Mouse (Mus musculus): ENCODE results near the gene Fbxo39. TPM values are rescaled to one million over a fixed set of nuclear protein-coding genes. Genes with fewer than 3 reads are reported as not detected.

Fbxo39 gene
- polyA plus RNA-seq, 1 experiment from 2014 or later = not detected

DNA sequence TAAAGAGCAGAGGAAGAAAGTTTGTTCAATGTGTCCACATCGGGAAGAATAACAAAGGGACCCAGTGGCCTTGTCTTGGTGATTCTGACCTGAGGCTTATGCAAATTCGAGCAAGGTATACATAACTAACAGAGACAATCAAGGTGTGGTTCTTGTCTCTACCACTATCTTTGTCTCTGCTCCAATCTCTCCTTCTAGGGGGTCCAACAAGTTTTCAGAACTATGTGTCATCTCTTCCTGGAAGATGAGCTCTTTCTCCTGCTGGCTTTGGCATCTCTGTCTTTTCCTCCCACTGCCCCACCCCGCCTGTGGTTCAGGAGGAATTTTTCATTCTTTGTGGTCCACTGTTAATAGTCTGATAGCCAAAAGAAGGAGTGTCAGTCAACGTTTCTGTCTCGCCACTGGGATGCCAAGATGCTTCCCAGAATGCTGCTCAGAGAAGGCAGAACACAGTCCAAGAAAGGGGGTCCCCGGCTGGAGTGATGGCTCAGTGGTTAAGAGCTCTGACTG is 28.2 kb upstream of the Fbxo39 start:
- H3K4me3 ChIP-seq = no peak overlapping the region
- WGBS = 61% methylated on average over 6 of the region's 6 CpGs
- no peak overlapping the region for H3K27ac ChIP-seq (replicated peaks)
- no peak for ATAC-seq (ENCODE audit: extremely low read depth, insufficient number of reproducible peaks, low FRiP score, low TSS enrichment)
- H3K27me3 ChIP-seq (replicated peaks) = no peaks in the 10 kb centered on the region
- H3K9ac ChIP-seq = no peak overlapping the region
- H3K4me2 ChIP-seq = no peak overlapping the region
- H3K4me1 ChIP-seq = peaks cover 5% of the 10 kb centered on the region; the same call in 1 of the 2 replicates
- H3K36me3 ChIP-seq = no peaks in the 10 kb centered on the region
- H3K9me3 ChIP-seq = no peaks in the 10 kb centered on the region

- no peak overlapping the region for H3K9ac ChIP-seq
- no peak overlapping the region for H3K27ac ChIP-seq (replicated peaks)
- H3K4me2 ChIP-seq = no peak overlapping the region
- H3K4me3 ChIP-seq = no peak overlapping the region
- H3K4me1 ChIP-seq = peaks cover 5% of the 10 kb centered on the region; the same call in 1 of the 2 replicates
- H3K36me3 ChIP-seq = no peaks in the 10 kb centered on the region
- no peaks in the 10 kb centered on the region for H3K9me3 ChIP-seq
- no peaks in the 10 kb centered on the region for H3K27me3 ChIP-seq (replicated peaks)
- ATAC-seq (ENCODE audit: extremely low read depth, insufficient number of reproducible peaks, low FRiP score, low TSS enrichment) = no peak
- 69% methylated on average over 3 of the region's 3 CpGs for WGBS
Observed at GRCm38 (mm10) chr11:72286651-72287050, 27.6 kb upstream of the Fbxo39 start.

- WGBS = 92% methylated on average over 2 of the region's 2 CpGs
- no peaks in the 10 kb centered on the region for H3K36me3 ChIP-seq
- no peaks in the 10 kb centered on the region for H3K9me3 ChIP-seq
- H3K27me3 ChIP-seq (replicated peaks) = no peaks in the 10 kb centered on the region
- H3K4me1 ChIP-seq = peaks cover 5% of the 10 kb centered on the region; the same call in 1 of the 2 replicates
- ATAC-seq (ENCODE audit: extremely low read depth, insufficient number of reproducible peaks, low FRiP score, low TSS enrichment) = no peak
- no peak overlapping the region for H3K27ac ChIP-seq (replicated peaks)
- no peak overlapping the region for H3K4me3 ChIP-seq
- no peak overlapping the region for H3K4me2 ChIP-seq
- no peak overlapping the region for H3K9ac ChIP-seq
Observed at GRCm38 (mm10) chr11:72287126-72287525, 27.1 kb upstream of the Fbxo39 start.

DNA sequence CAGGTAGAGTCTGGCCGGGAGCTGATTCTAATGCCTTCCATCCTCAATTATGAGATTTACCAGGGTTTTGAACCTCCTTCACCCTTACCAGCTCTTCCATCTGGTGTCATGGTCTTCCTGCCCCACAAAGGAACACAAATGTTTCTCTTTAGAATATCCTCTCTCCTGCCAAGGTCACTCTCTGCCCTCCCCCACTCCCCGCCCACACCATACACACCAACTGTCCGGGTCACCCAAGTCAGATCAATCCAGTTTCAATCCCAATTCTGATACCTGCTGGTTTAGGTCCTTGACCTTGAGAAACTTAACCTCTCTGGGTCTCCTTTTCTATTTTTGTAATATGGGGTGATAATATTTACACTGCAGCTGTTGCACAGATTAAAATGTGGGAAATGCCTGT is 26.7 kb upstream of the Fbxo39 start:
- no peaks in the 10 kb centered on the region for H3K36me3 ChIP-seq
- no peak overlapping the region for H3K27ac ChIP-seq (replicated peaks)
- H3K4me2 ChIP-seq = no peak overlapping the region
- 75% methylated on average over 3 of the region's 3 CpGs for WGBS
- H3K4me3 ChIP-seq = no peak overlapping the region
- H3K9ac ChIP-seq = no peak overlapping the region
- no peak for ATAC-seq (ENCODE audit: extremely low read depth, insufficient number of reproducible peaks, low FRiP score, low TSS enrichment)
- peaks cover 5% of the 10 kb centered on the region; the same call in 1 of the 2 replicates for H3K4me1 ChIP-seq
- H3K27me3 ChIP-seq (replicated peaks) = no peaks in the 10 kb centered on the region
- no peaks in the 10 kb centered on the region for H3K9me3 ChIP-seq

- no peak for ATAC-seq (ENCODE audit: extremely low read depth, insufficient number of reproducible peaks, low FRiP score, low TSS enrichment)
- Histone ChIP-seq H3K4me3 (no peak overlapping the region), H3K27ac (replicated peaks) (no peak overlapping the region), H3K27me3 (replicated peaks) (no peaks in the 10 kb centered on the region), H3K36me3 (no peaks in the 10 kb centered on the region), H3K4me1 (no peaks in the 10 kb centered on the region), H3K9me3 (no peaks in the 10 kb centered on the region), H3K9ac (no peak overlapping the region), H3K4me2 (no peak overlapping the region)
- 57% methylated on average over 2 of the region's 2 CpGs for WGBS
Observed at GRCm38 (mm10) chr11:72293116-72293515, 21.1 kb upstream of the Fbxo39 start.

GRCm38 (mm10) chr11:72301334-72301733 is 12.9 kb upstream of the Fbxo39 start, which contains the start of gene Xaf1:
Xaf1 (plus strand) TSS chr11:72301629.
- no peaks in the 10 kb centered on the region for H3K36me3 ChIP-seq
- no peaks in the 10 kb centered on the region for H3K9me3 ChIP-seq
- H3K4me3 ChIP-seq = peak within 1 kb of the TSS; percentile 38
- peaks cover 12% of the 10 kb centered on the region for H3K4me1 ChIP-seq
- H3K27ac ChIP-seq (replicated peaks) = peak within 1 kb of the TSS; percentile 53
- H3K9ac ChIP-seq = peak within 1 kb of the TSS; percentile 57
- no peaks in the 10 kb centered on the region for H3K27me3 ChIP-seq (replicated peaks)
- WGBS = 16% methylated on average over 6 of the region's 6 CpGs
- ATAC-seq (ENCODE audit: extremely low read depth, insufficient number of reproducible peaks, low FRiP score, low TSS enrichment) = no peak
- H3K4me2 ChIP-seq = peak within 1 kb of the TSS; percentile 60

DNA sequence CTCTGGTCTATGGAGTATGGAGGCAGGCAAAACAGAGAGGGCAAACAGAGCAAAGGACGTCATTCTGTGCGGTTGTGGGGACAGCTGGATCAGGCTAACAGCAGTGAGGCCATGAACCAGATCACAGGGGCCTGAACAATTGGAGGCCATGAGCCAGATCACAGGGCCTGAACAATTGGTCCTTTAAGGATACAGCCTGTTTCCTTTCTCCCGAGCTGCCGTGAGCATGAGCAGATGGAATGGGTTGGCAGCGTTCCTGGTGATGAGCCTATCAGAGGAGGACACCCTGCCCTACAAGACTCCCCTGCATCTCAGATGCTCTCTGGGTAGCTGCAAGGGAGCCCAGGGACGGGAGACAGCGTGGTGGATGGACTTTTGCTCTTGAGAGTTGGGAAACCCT is 12.0 kb upstream of the Fbxo39 start:
- H3K9me3 ChIP-seq = no peaks in the 10 kb centered on the region
- H3K27me3 ChIP-seq (replicated peaks) = no peaks in the 10 kb centered on the region
- ATAC-seq (ENCODE audit: extremely low read depth, insufficient number of reproducible peaks, low FRiP score, low TSS enrichment) = no peak
- WGBS = 59% methylated on average over 7 of the region's 7 CpGs
- peak overlapping the region; percentile 53 for H3K27ac ChIP-seq (replicated peaks)
- H3K9ac ChIP-seq = peak overlapping the region; percentile 57; the same call in 1 of the 2 replicates
- H3K4me3 ChIP-seq = peak overlapping the region; percentile 38; the same call in 1 of the 2 replicates
- H3K36me3 ChIP-seq = no peaks in the 10 kb centered on the region
- H3K4me1 ChIP-seq = peaks cover 12% of the 10 kb centered on the region
- peak overlapping the region; percentile 60 for H3K4me2 ChIP-seq

GRCm38 (mm10) chr11:72307461-72307860 is 6.8 kb upstream of the Fbxo39 start:
- Histone ChIP-seq H3K27me3 (replicated peaks) (peaks cover under 1% of the 10 kb centered on the region), H3K27ac (replicated peaks) (no peak overlapping the region), H3K9ac (no peak overlapping the region), H3K4me2 (no peak overlapping the region), H3K4me1 (peaks cover 10% of the 10 kb centered on the region), H3K9me3 (no peaks in the 10 kb centered on the region), H3K36me3 (no peaks in the 10 kb centered on the region), H3K4me3 (no peak overlapping the region)
- 83% methylated on average over 5 of the region's 5 CpGs for WGBS
- no peak for ATAC-seq (ENCODE audit: extremely low read depth, insufficient number of reproducible peaks, low FRiP score, low TSS enrichment)

- no peak overlapping the region for H3K9ac ChIP-seq
- WGBS = 12% methylated on average over 2 of the region's 2 CpGs
- no peak overlapping the region for H3K27ac ChIP-seq (replicated peaks)
- H3K36me3 ChIP-seq = no peaks in the 10 kb centered on the region
- H3K4me1 ChIP-seq = peaks cover 12% of the 10 kb centered on the region
- no peaks in the 10 kb centered on the region for H3K9me3 ChIP-seq
- H3K4me2 ChIP-seq = no peak overlapping the region
- ATAC-seq (ENCODE audit: extremely low read depth, insufficient number of reproducible peaks, low FRiP score, low TSS enrichment) = peak; percentile 5; the same call in 1 of the 2 replicates
- H3K27me3 ChIP-seq (replicated peaks) = peaks cover 16% of the 10 kb centered on the region
- no peak overlapping the region for H3K4me3 ChIP-seq
Observed at GRCm38 (mm10) chr11:72308982-72309381, 5.3 kb upstream of the Fbxo39 start.

DNA sequence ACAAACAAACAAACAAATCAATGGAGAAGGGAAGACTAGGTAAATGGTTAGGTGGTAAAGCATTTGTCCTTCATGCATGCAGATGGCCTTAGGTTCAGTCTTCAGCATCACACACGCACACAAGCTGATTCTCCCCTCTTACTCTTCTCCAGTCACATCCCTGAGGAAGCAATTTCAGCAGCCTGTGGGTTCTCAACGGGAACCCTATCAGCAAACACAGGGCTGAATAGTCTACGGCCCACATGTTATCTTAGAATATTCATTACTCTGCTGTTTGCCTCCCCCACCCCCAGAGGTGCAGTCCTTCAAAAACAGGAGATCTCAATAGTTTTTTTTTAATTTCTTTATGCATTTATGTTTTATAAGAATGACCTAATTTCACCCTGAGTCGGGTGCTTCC is 3.8 kb upstream of the Fbxo39 start:
- WGBS = 55% methylated on average over 4 of the region's 4 CpGs
- H3K27me3 ChIP-seq (replicated peaks) = peaks cover 31% of the 10 kb centered on the region
- no peak overlapping the region for H3K9ac ChIP-seq
- H3K9me3 ChIP-seq = no peaks in the 10 kb centered on the region
- peaks cover 18% of the 10 kb centered on the region for H3K4me1 ChIP-seq
- H3K4me3 ChIP-seq = no peak overlapping the region
- H3K4me2 ChIP-seq = no peak overlapping the region
- no peak overlapping the region for H3K27ac ChIP-seq (replicated peaks)
- no peaks in the 10 kb centered on the region for H3K36me3 ChIP-seq
- ATAC-seq (ENCODE audit: extremely low read depth, insufficient number of reproducible peaks, low FRiP score, low TSS enrichment) = no peak

- Histone ChIP-seq H3K27me3 (replicated peaks) (peaks cover 39% of the 10 kb centered on the region), H3K4me3 (no peak overlapping the region), H3K36me3 (no peaks in the 10 kb centered on the region), H3K4me1 (peaks cover 18% of the 10 kb centered on the region), H3K9me3 (no peaks in the 10 kb centered on the region), H3K4me2 (no peak overlapping the region), H3K9ac (no peak overlapping the region), H3K27ac (replicated peaks) (no peak overlapping the region)
- 79% methylated on average over 10 of the region's 10 CpGs for WGBS
- ATAC-seq (ENCODE audit: extremely low read depth, insufficient number of reproducible peaks, low FRiP score, low TSS enrichment) = no peak
Observed at GRCm38 (mm10) chr11:72311355-72312001, 2.8 kb upstream of the Fbxo39 start.

GRCm38 (mm10) chr11:72318026-72318425 is 3.8 kb downstream of the Fbxo39 start:
- H3K27ac ChIP-seq (replicated peaks) = no peak overlapping the region
- H3K27me3 ChIP-seq (replicated peaks) = peaks cover 65% of the 10 kb centered on the region
- H3K9ac ChIP-seq = no peak overlapping the region
- H3K4me3 ChIP-seq = no peak overlapping the region
- whole genome bisulfite sequencing = 66% methylated on average over 5 of the region's 5 CpGs
- no peak overlapping the region for H3K4me2 ChIP-seq
- H3K4me1 ChIP-seq = peaks cover 7% of the 10 kb centered on the region; the same call in 1 of the 2 replicates
- no peaks in the 10 kb centered on the region for H3K9me3 ChIP-seq
- no peaks in the 10 kb centered on the region for H3K36me3 ChIP-seq
- ATAC-seq (ENCODE audit: extremely low read depth, insufficient number of reproducible peaks, low FRiP score, low TSS enrichment) = no peak

All from heart, embryonic 13.5 days (tissue).